Mouse (Mus musculus) stomach, embryonic 16.5 days (tissue): ENCODE results near the gene Nlrp10. TPM values are rescaled to one million over a fixed set of nuclear protein-coding genes. Genes with fewer than 3 reads are reported as not detected.

Experiments used
- ATAC-seq: fragments of 200-750 bp; cut with Nextera tagmentation; 2 replicates; pipeline ENCODE4 v1.8.0; 2017; ENCODE audit warnings: moderate number of reproducible peaks, moderate TSS enrichment; ENCODE audit not compliant: insufficient read depth, low FRiP score
- H3K27ac ChIP-seq: fragments of 300-500 bp; sonication (generic); 2 replicates; pipeline ENCODE4 v1.5.1; 2014; ENCODE audit warnings: low read length
- H3K27me3 ChIP-seq: fragments of 300-500 bp; sonication (generic); 2 replicates; pipeline ENCODE4 v1.6.1; 2014; ENCODE audit warnings: low read length, control low read depth, mixed read lengths; ENCODE audit not compliant: control insufficient read depth, insufficient read depth
- H3K36me3 ChIP-seq: fragments of 300-500 bp; sonication (generic); 2 replicates; pipeline ENCODE4 v1.6.1; 2014; ENCODE audit warnings: low read length; ENCODE audit not compliant: control insufficient read depth, insufficient read depth
- H3K4me1 ChIP-seq: fragments of 300-500 bp; sonication (generic); 2 replicates; pipeline ENCODE4 v1.6.1; 2014; ENCODE audit warnings: low read length, control low read depth, mixed read lengths; ENCODE audit not compliant: control insufficient read depth, insufficient read depth
- H3K4me2 ChIP-seq: fragments of 300-500 bp; sonication (generic); 2 replicates; pipeline ENCODE4 v1.6.1; 2014; ENCODE audit warnings: low read depth, low read length, mixed read lengths
- H3K4me3 ChIP-seq: fragments of 300-500 bp; sonication (generic); replicated peaks from 2 replicates; pipeline ENCODE4 v1.5.1; 2014; ENCODE audit warnings: mild to moderate bottlenecking, low read length
- H3K9ac ChIP-seq: fragments of 300-500 bp; sonication (generic); 2 replicates; pipeline ENCODE4 v1.6.1; 2014; ENCODE audit warnings: low read length
- H3K9me3 ChIP-seq: fragments of 300-500 bp; sonication (generic); replicated peaks from 2 replicates; pipeline ENCODE4 v1.6.1; 2016; ENCODE audit warnings: low read length, control low read depth; ENCODE audit not compliant: control insufficient read depth
- WGBS: fragments of 180-500 bp; shearing (Covaris S2); extraction: QIAGEN DNeasy Blood & Tissue Kit; methylation state at CpG from one replicate; pipeline ENCODE4 v1.1.7; 2014; 5-methylcytosine and 5-hydroxymethylcytosine counted together
- polyA plus RNA-seq: library from polyadenylated mRNA; unstranded; fragments of >200 nt; fragmentation: Nextera tagmentation; extraction: Ambion mirVana; gene quantifications from 2 replicates; pipeline ENCODE4 v1.2.1, GENCODE M21; 2015

Gene Nlrp10
- polyA plus RNA-seq, 1 experiment from 2014 or later, result 0.89 TPM

GRCm38 (mm10) chr7:108950312-108950761, 20.4 kb upstream of the Nlrp10 start, which contains the start of gene Tub:
Tub (plus strand) TSS chr7:108950338.
- Histone ChIP-seq H3K27me3 (peaks cover 39% of the 10 kb centered on the region), H3K9ac (peak within 1 kb of the TSS; percentile 34), H3K36me3 (no peaks in the 10 kb centered on the region), H3K9me3 (no peaks in the 10 kb centered on the region), H3K27ac (no peak within 1 kb of the TSS), H3K4me3 (peak within 1 kb of the TSS; percentile 45), H3K4me2 (peak within 1 kb of the TSS; percentile 73), H3K4me1 (peaks cover 12% of the 10 kb centered on the region)
- ATAC-seq, result peak; percentile 42
- under 1% methylated on average over 43 of the region's 44 CpGs for WGBS

- 50% methylated on average over 2 of the region's 2 CpGs for WGBS
- Histone ChIP-seq H3K4me1 (peaks cover 12% of the 10 kb centered on the region), H3K9ac (no peak overlapping the region), H3K27ac (no peak overlapping the region), H3K27me3 (peaks cover 39% of the 10 kb centered on the region), H3K4me2 (no peak overlapping the region), H3K4me3 (no peak overlapping the region), H3K36me3 (no peaks in the 10 kb centered on the region), H3K9me3 (no peaks in the 10 kb centered on the region)
- ATAC-seq, result no peak
These were observed 19.3 kb upstream of the Nlrp10 start for GRCm38 (mm10) chr7:108949301-108949700.

GRCm38 (mm10) chr7:108948611-108949010, 18.6 kb upstream of the Nlrp10 start:
- Histone ChIP-seq H3K27me3 (peaks cover 39% of the 10 kb centered on the region), H3K36me3 (no peaks in the 10 kb centered on the region), H3K9ac (no peak overlapping the region), H3K4me2 (no peak overlapping the region), H3K27ac (no peak overlapping the region), H3K4me3 (no peak overlapping the region), H3K9me3 (no peaks in the 10 kb centered on the region), H3K4me1 (peaks cover 12% of the 10 kb centered on the region)
- ATAC-seq, result no peak

GRCm38 (mm10) chr7:108944002-108944401, 14.0 kb upstream of the Nlrp10 start:
- H3K4me3 ChIP-seq, result no peak overlapping the region

GRCm38 (mm10) chr7:108941466-108941865, 11.5 kb upstream of the Nlrp10 start:
- Histone ChIP-seq H3K27ac (no peak overlapping the region), H3K4me2 (no peak overlapping the region), H3K4me1 (no peaks in the 10 kb centered on the region), H3K9ac (no peak overlapping the region), H3K4me3 (no peak overlapping the region), H3K9me3 (no peaks in the 10 kb centered on the region), H3K27me3 (no peaks in the 10 kb centered on the region), H3K36me3 (peaks cover 37% of the 10 kb centered on the region)
- ATAC-seq, result no peak
- WGBS, result 83% methylated on average over 9 of the region's 9 CpGs

More at GRCm38 (mm10) chr7:108944002-108944401, 14.0 kb upstream of the Nlrp10 start:
- no peak for ATAC-seq
- Histone ChIP-seq H3K27ac (no peak overlapping the region), H3K27me3 (peaks cover under 1% of the 10 kb centered on the region; the same call in 1 of the 2 replicates), H3K9ac (no peak overlapping the region), H3K4me2 (no peak overlapping the region), H3K36me3 (peaks cover 28% of the 10 kb centered on the region), H3K9me3 (no peaks in the 10 kb centered on the region), H3K4me1 (no peaks in the 10 kb centered on the region)
- WGBS, result 10% methylated on average over 2 of the region's 2 CpGs

DNA sequence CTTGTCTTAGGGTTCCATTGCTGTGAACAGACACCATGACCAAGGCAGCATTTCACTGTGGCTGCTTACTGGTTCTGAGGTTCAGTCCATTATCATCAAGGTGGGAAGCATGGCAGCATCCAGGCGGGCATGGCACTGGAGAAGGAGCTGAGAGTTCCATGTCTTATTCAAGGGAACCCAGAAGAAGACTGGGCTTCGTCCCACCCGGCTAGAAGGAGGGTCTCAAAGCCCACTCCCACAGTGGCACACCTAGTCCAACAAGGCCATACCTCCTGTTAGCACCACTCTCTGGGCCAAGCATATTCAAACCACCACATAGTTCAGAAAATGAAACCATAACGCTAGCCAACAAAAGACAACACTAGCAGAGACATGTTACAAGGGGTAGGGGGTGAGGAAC, 6.6 kb upstream of the Nlrp10 start:
- no peaks in the 10 kb centered on the region for H3K9me3 ChIP-seq
- H3K4me1 ChIP-seq, result peaks cover 8% of the 10 kb centered on the region
- H3K4me3 ChIP-seq, result no peak overlapping the region
- 91% methylated on average over 4 of the region's 4 CpGs for WGBS
- peaks cover 31% of the 10 kb centered on the region for H3K36me3 ChIP-seq
- H3K27ac ChIP-seq, result no peak overlapping the region
- no peak overlapping the region for H3K4me2 ChIP-seq
- ATAC-seq, result no peak
- H3K27me3 ChIP-seq, result no peaks in the 10 kb centered on the region
- H3K9ac ChIP-seq, result no peak overlapping the region

DNA sequence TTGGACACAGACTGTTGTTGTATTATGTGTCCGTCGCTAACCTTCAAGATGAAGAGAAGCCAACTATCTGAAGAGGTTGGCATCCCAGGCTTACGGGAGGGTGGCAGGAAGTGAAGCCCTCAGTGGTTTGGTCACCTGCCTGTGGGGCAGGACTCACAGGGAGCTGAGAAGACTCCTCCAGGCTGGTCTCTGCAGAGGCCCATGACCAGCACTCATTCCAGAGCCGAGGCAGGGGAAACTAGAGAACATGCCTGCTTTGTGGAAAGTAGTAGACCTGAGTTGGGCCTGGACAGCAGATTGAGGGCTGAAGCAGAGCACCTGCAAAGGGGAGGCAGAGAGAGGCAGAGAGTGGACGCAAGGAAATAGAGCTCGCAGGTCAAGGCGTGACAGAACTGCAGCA, 5.4 kb upstream of the Nlrp10 start:
- 80% methylated on average over 7 of the region's 7 CpGs for WGBS
- H3K9ac ChIP-seq, result peak overlapping the region; percentile 98

GRCm38 (mm10) chr7:108934836-108935235, 4.9 kb upstream of the Nlrp10 start:
- Histone ChIP-seq H3K9ac (peak overlapping the region; percentile 98), H3K4me3 (peak overlapping the region; percentile 100), H3K36me3 (peaks cover 17% of the 10 kb centered on the region), H3K4me1 (peaks cover 8% of the 10 kb centered on the region), H3K27ac (peak overlapping the region; percentile 74; the same call in 1 of the 2 replicates), H3K4me2 (peak overlapping the region; percentile 68), H3K27me3 (no peaks in the 10 kb centered on the region), H3K9me3 (no peaks in the 10 kb centered on the region)
- no peak for ATAC-seq
- 2% methylated on average over 8 of the region's 8 CpGs for WGBS

More for the DNA sequence above, 5.4 kb upstream of the Nlrp10 start:
- Histone ChIP-seq H3K27me3 (no peaks in the 10 kb centered on the region), H3K4me1 (peaks cover 8% of the 10 kb centered on the region), H3K9me3 (no peaks in the 10 kb centered on the region), H3K4me3 (peak overlapping the region; percentile 100), H3K27ac (no peak overlapping the region), H3K4me2 (peak overlapping the region; percentile 68), H3K36me3 (peaks cover 20% of the 10 kb centered on the region)
- no peak for ATAC-seq

DNA sequence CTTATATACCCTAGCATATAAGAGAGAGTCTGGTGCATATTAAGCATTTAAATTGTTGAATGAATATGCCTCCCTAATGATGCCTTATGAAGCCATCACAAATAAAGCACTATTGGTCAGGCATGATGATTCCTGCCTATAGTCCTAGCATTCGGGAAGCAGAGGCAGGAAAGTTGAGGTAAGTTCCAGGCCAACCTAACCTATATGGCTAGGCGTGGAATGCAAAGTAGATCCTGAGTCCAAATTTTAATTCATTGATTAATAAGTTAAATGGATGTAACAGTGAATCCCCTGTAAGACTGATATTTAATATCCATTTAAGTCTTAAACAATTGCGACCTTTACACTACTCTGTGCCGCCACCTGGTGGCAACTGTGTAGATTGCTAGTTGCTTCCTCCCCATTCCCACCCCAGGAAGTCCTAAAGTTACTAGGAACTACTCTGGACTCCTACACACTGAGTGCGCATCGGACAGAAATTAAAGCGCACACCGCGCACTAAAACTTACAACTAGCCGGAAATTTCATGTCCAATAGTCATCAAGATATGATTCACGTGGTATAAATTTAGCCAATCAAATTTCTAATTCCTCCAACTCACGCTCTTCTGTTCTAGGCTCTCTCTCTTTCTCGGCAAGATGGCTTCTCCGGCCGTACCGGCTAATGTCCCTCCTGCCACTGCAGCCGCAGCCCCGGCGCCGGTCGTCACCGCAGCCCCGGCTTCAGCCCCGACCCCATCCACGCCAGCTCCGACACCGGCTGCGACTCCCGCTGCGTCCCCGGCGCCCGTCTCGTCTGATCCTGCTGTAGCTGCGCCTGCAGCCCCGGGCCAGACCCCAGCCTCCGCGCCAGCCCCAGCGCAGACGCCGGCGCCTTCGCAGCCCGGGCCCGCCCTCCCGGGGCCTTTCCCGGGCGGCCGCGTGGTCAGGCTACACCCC, 4.1 kb upstream of the Nlrp10 start, which contains the start of gene Eif3f:
Gene Eif3f, plus strand, starts transcription at position 624 of the 938 bp plus-strand sequence.
- H3K9ac ChIP-seq, result peak within 1 kb of the TSS; percentile 98
- 1% methylated on average over 50 of the region's 50 CpGs for WGBS
- H3K27ac ChIP-seq, result peak within 1 kb of the TSS; percentile 74
- peaks cover 8% of the 10 kb centered on the region for H3K4me1 ChIP-seq
- H3K4me3 ChIP-seq, result peak within 1 kb of the TSS; percentile 100
- no peaks in the 10 kb centered on the region for H3K9me3 ChIP-seq
- peaks cover 9% of the 10 kb centered on the region for H3K36me3 ChIP-seq
- H3K27me3 ChIP-seq, result no peaks in the 10 kb centered on the region
- peak within 1 kb of the TSS; percentile 68 for H3K4me2 ChIP-seq
- peak; percentile 99 for ATAC-seq
